Mouse (Mus musculus): ENCODE data around the gene Ccdc71.

The Ccdc71 gene

DNA sequence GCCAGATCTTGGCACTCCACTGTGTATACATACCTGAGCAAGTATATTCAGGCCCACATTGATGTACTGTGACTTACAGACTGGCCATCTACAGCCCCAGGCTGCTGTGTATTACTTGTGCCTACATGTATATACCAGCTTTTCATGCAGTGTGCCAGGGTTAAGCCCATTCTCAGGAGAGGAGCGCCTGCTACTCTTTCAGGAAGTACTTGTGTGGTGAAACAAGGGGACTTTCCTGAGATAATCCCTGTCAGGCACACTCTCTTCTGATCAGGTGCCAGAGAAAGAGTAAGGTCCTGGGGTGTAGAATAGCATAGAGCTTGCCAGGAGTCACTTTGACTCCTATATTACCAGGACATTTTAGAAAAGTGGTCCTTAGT, 398 bp upstream of the Ccdc71 start:
- DNase-seq (ENCODE audit: low read depth): no peak

- no peak for DNase-seq (ENCODE audit: low read depth)
Measured at GRCm38 (mm10) chr9:108461181-108461631, 879 bp downstream of the Ccdc71 start, which contains the start of gene Klhdc8b. Gene Klhdc8b, minus strand, starts transcription at chr9:108461581.

DNA sequence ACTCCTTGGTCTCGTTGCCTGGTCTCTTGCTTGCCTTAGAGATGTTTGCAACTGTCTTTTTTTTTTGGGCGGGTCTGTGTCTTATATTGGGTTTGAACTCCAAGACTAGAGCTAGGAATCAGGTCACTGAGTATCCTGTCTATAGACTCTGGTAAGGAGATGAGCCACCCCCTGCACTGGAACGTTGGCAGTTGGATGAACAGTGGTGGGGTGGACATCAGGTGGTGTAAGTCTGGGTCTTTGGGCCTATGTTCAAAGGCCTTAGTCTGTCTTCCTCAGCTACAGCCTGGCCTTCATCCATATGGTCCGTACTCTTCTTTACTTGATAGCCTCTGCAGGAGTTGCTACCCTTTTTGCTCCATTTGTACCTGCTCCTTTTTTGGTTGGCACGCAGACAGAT, 1.3 kb downstream of the Ccdc71 start:
- DNase-seq (ENCODE audit: low read depth): no peak

- no peak for DNase-seq (ENCODE audit: low read depth)
Measured at GRCm38 (mm10) chr9:108462192-108462591, 1.9 kb downstream of the Ccdc71 start.

- DNase-seq (ENCODE audit: low read depth): no peak
Measured at GRCm38 (mm10) chr9:108463713-108464112, 3.4 kb downstream of the Ccdc71 start.

DNA sequence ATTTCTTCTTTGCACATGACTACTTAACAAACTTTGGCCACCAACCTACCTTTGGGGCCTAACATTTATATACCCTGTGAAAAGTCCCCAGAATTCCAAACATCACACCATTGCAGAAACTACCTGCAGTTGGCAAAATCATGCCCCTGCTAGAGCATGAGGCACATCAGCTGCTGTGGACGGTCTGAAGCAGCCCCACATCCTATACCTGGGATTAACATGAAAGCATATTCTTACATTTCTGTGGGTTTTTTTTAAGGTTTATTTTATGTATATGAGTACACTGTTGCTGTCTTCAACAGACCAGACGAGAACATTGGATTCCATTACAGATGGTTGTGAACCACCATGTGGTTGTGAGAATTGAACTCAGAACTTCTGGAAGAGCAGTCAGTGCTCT, 5.9 kb downstream of the Ccdc71 start:
- DNase-seq (ENCODE audit: low read depth): no peak

DNA sequence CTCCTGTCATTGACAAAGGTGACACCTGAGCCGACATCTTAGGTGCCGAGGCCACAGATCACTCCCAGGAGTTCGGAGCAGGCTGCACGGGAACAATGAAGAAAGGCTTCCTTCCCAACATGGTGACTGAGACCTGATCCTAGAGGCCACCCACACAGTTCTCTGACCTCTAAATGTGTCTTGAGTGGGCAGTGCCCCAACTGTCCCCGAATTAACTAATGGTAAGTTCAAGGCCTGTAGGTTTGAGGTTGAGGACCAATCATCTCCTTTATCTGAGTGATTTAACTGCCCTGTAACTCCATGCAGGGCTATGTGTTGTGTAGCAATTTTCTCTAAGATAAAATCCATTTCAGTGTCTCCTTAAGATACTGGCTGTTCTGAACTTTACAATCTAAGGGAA, 9.1 kb downstream of the Ccdc71 start:
- no peak for DNase-seq (ENCODE audit: low read depth)

- DNase-seq (ENCODE audit: low read depth): no peak
Measured at GRCm38 (mm10) chr9:108469845-108470244, 9.5 kb downstream of the Ccdc71 start.

GRCm38 (mm10) chr9:108474528-108474927, 14.2 kb downstream of the Ccdc71 start:
- DNase-seq (ENCODE audit: low read depth): no peak

DNA sequence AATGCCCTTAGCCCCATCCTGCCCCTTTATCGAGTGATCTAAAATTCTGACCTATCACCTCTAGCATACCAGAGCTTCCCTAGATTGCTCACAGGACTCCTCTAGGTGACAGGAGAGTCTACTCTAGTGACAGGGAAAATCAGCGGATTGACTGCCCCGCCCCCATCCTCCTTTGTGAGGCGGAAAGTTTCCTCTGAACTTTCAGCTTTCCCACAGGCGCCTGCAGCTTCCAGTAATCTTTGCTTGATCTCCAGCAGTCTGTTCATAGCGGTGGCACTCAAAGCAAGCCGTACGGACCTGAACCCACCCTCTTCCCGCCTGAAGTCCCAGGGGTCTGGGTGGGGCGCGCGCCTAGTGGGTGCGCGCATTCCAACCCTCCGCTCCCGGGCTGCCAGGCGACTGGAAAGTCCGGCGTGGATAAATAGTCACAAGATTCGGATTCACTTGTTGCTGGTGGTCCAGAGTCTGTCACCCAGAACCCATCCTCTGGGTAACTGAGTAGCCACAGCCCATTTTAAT, 18.4 kb downstream of the Ccdc71 start:
- DNase-seq (ENCODE audit: low read depth): peak; percentile 28

DNA sequence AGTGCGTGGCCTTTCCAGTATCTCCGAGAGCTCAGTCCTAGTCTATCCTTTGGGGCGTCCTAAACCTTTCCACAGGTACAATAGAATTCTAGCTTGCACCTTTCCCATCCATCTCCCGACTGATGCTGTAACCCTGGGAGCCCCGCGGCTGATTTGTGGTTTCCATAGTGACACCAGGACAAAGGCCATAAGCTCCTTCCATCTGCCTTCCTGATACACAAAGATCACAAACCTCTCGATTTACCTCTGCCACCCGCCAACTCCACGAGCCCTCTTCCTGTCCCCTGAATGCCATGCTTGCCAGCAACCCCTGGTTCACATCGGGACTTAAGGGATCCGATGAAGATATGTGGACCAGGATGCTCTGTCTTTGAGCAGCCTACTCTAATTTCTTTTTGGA, 18.9 kb downstream of the Ccdc71 start:
- no peak for DNase-seq (ENCODE audit: low read depth)

GRCm38 (mm10) chr9:108479721-108480351, 19.5 kb downstream of the Ccdc71 start, which contains the start of gene Lamb2:
Gene Lamb2, plus strand, starts transcription at chr9:108479736.
- peak; percentile 36 for DNase-seq (ENCODE audit: low read depth)

GRCm38 (mm10) chr9:108480813-108481519, 20.6 kb downstream of the Ccdc71 start:
- DNase-seq (ENCODE audit: low read depth): no peak

- no peak for DNase-seq (ENCODE audit: low read depth)
Measured at GRCm38 (mm10) chr9:108481520-108482210, 21.3 kb downstream of the Ccdc71 start.

DNA sequence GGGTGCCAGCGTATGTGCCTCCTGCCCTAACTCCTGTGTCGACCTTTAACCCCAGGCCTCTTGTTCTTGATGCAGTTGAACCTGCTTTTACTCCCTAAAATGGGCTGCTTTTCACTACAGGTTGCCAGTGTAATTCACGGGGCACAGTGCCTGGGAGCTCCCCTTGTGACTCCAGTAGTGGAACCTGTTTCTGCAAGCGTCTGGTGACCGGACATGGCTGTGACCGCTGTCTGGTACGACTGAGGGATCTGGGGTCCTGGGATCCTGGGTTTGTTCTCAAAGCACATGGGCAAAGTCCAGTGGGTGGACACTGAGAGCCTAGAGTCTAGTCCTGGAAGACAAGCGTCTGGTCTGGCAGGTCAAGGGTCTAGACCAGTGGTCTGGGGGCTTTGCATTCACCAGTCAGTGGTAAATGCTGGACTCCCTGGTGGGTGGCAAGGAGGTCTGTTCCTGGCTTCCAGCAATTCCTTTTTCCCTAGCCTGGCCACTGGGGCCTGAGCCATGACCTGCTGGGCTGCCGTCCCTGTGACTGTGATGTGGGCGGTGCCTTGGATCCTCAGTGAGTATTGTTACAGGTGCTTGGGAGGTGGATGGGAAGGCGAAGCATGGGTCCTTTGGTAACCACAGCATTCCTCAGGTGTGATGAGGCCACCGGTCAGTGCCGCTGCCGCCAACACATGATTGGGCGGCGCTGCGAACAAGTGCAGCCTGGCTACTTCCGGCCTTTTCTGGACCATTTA, 22.9 kb downstream of the Ccdc71 start:
- no peak for DNase-seq (ENCODE audit: low read depth)

DNA sequence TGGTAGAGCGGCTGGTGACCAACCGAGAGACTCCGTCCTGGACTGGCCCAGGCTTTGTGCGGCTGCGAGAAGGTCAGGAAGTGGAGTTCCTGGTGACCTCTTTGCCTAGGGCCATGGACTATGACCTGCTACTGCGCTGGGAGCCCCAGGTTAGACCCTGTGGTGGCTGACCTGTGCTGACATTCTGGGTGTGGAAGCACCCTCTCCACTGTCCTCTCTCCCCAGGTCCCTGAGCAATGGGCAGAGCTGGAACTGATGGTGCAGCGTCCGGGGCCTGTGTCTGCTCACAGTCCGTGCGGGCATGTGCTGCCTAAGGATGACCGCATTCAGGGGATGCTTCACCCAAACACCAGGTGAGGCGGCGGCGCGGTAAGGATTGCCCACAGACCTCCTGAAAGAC, 23.7 kb downstream of the Ccdc71 start:
- no peak for DNase-seq (ENCODE audit: low read depth)

DNA sequence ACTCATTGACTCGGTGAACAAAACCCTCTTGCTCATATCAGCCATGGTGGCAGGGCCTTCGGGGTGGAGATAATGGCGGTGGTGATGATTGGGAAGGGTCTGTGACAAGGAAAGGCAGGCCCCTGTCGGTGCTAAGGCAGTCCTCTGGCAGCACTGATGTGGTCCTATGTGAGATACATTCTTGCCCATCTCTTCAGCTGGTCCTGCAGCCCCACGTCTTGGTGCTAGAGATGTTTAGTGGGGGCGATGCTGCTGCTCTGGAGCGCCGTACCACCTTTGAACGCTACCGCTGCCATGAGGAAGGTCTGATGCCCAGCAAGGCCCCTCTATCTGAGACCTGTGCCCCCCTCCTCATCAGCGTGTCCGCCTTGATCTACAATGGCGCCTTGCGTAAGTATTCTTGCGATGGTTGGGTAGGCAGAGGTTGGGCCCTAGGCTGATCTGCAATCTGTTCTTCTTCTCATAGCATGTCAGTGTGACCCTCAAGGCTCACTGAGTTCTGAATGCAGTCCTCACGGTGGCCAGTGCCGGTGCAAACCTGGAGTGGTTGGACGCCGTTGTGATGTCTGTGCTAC, 25.1 kb downstream of the Ccdc71 start:
- no peak for DNase-seq (ENCODE audit: low read depth)

DNA sequence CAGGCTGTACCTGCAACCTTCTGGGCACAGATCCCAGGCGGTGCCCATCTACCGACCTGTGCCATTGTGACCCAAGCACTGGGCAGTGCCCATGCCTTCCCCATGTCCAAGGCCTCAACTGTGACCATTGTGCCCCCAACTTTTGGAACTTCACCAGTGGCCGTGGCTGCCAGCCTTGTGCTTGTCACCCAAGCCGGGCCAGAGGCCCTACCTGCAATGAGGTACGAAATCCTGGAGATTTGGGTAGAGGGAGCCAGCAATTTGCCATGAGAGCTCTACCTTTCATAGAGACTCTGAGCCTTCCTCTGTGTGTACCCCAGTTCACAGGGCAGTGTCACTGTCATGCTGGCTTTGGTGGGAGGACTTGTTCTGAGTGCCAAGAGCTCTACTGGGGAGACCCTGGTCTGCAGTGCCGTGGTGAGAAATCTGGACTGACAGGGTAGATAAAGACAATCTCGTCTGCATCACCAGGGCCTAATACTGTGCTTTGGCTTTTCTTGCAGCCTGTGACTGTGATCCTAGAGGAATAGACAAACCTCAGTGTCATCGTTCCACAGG, 26.7 kb downstream of the Ccdc71 start:
- no peak for DNase-seq (ENCODE audit: low read depth)

DNA sequence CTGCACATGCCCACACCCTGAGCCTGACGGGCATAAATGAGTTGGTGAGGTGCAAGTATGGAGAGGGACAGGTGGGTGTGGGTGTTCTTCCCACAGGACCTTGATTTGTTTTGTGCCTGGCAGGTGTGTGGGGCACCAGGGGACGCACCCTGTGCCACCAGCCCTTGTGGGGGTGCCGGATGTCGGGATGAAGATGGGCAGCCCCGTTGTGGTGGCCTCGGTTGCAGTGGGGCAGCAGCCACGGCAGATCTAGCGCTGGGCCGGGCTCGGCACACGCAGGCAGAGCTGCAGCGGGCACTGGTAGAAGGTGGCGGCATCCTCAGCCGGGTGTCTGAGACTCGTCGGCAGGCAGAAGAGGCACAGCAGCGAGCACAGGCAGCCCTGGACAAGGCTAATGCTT, 28.1 kb downstream of the Ccdc71 start:
- DNase-seq (ENCODE audit: low read depth): no peak

- DNase-seq (ENCODE audit: low read depth): no peak
Measured at GRCm38 (mm10) chr9:108489215-108489614, 28.9 kb downstream of the Ccdc71 start.
